Mouse (Mus musculus) C2C12 (cell line): ENCODE results near the gene Kcnmb2. TPM values are rescaled to one million over a fixed set of nuclear protein-coding genes. Genes with fewer than 3 reads are reported as not detected.

Experiments used
- H3K27me3 ChIP-seq: one replicate; pipeline ENCODE4 v1.6.1; 2011; ENCODE audit not compliant: control insufficient read depth, insufficient read depth, insufficient read length
- H3K36me3 ChIP-seq: one replicate; pipeline ENCODE4 v1.6.1; 2011; ENCODE audit not compliant: control insufficient read depth, insufficient read depth
- H3K4me3 ChIP-seq: one replicate; pipeline ENCODE4 v1.5.1; 2011; ENCODE audit warnings: mild to moderate bottlenecking, control low read depth; ENCODE audit not compliant: poor library complexity, insufficient read depth, severe bottlenecking
- H3K79me2 ChIP-seq: one replicate; pipeline ENCODE4 v1.6.1; 2011; ENCODE audit not compliant: control insufficient read depth, insufficient read depth
- H3K79me3 ChIP-seq: one replicate; pipeline ENCODE4 v1.6.1; 2011; ENCODE audit warnings: low read depth, control low read depth
- H3ac ChIP-seq: one replicate; pipeline ENCODE3; 2011; ENCODE audit warnings: low read depth; ENCODE audit not compliant: control insufficient read depth, insufficient read length
- CEBPB ChIP-seq: IDR thresholded peaks from one replicate; pipeline ENCODE4 v1.6.1; 2011; ENCODE audit warnings: low read depth, mild to moderate bottlenecking, control low read depth, moderate library complexity
- CTCF ChIP-seq: IDR thresholded peaks from one replicate; pipeline ENCODE4 v1.5.1; 2011; ENCODE audit not compliant: control insufficient read depth, insufficient read depth, insufficient read length
- FOSL1 ChIP-seq: IDR thresholded peaks from one replicate; pipeline ENCODE4 v1.8.0; 2011; ENCODE audit warnings: mild to moderate bottlenecking, low read length; ENCODE audit not compliant: poor library complexity, insufficient read depth, severe bottlenecking
- MAX ChIP-seq: IDR thresholded peaks from one replicate; pipeline ENCODE4 v1.6.1; 2011; ENCODE audit warnings: mild to moderate bottlenecking, control low read depth
- MYOD1 ChIP-seq: IDR thresholded peaks from one replicate; pipeline ENCODE4 v1.6.1; 2011; ENCODE audit warnings: low read depth; ENCODE audit not compliant: control insufficient read depth, insufficient read length
- MYOG ChIP-seq: IDR thresholded peaks from one replicate; pipeline ENCODE4 v1.6.1; 2011; ENCODE audit not compliant: control insufficient read depth, insufficient read length; ENCODE audit errors: extremely low read depth
- USF1 ChIP-seq: IDR thresholded peaks from one replicate; pipeline ENCODE4 v1.6.1; 2011; ENCODE audit warnings: low read depth, mild to moderate bottlenecking, control low read depth, moderate library complexity
- polyA plus RNA-seq: library from polyadenylated mRNA; unstranded; fragments of >200 nt; fragmentation: generic; extraction: Trizol; gene quantifications from one replicate; pipeline ENCODE4 v1.2.1, GENCODE M21; 2012; ENCODE audit warnings: missing spikeins

Gene Kcnmb2
- polyA plus RNA-seq, 1 experiment, result not detected

GRCm38 (mm10) chr3:32130696-32131095 is 228.4 kb downstream of the Kcnmb2 start:
- TF ChIP-seq MYOG (no peak), USF1 (no peak), MAX (no peak), CEBPB (no peak), MYOD1 (no peak), CTCF (no peak), FOSL1 (no peak)
- no peaks in the 10 kb centered on the region for H3K36me3 ChIP-seq
- H3K27me3 ChIP-seq, result no peaks in the 10 kb centered on the region
- H3K79me3 ChIP-seq, result no peaks in the 10 kb centered on the region
- H3ac ChIP-seq, result no peak overlapping the region
- no peaks in the 10 kb centered on the region for H3K79me2 ChIP-seq
- H3K4me3 ChIP-seq, result no peak overlapping the region

DNA sequence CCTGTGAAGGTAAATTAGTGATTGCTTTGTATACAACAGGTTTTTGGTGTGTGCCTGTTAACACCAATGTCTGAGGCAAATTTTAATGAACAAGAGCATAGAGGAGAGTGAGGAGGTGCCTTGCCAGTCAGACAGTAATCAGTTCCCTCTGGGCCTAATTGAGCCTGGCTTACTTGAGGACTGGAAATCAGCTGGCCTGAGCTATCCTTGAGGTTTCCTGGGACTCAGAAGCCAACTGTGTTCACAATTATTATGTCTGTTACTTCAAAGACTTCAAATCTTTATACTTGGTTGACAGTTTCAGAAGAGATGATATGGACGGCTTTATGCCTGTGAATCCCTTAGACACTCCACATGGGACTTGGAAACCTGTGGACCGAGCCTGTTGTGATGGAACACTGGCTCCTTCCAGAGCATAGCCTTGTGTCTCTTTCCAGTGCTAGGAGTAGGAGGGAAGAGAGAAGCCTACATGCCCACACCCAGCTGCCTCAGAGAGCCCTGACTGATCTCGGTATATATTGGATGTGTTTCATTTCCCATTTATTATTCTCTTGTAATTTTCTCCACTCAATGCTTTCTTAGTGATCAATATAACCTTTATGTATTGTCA is 230.2 kb downstream of the Kcnmb2 start:
- Histone ChIP-seq H3K4me3 (no peak overlapping the region), H3ac (no peak overlapping the region), H3K36me3 (no peaks in the 10 kb centered on the region), H3K79me3 (no peaks in the 10 kb centered on the region), H3K79me2 (no peaks in the 10 kb centered on the region), H3K27me3 (no peaks in the 10 kb centered on the region)
- TF ChIP-seq FOSL1, result no peak
- TF ChIP-seq MYOD1, result no peak

DNA sequence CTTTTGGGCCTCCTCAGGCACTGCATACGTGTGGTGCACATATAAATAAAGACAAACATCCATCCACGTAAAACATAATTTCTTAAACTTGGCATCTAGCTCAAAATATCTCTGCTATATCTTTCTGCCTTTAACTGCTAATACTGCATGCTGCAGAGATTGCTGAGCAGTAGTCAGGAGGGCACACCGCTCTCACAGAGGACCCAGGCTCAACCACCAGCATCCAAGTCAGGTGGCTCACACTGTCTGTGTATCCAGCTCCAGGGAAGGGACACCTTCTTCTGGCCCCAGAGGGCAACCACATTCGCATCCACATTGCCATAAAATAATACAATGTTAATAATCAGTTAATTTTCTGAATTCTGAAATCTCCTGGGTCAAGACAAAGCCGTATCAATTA is 241.9 kb downstream of the Kcnmb2 start:
- H3ac ChIP-seq, result no peak overlapping the region
- H3K79me3 ChIP-seq, result no peaks in the 10 kb centered on the region
- H3K36me3 ChIP-seq, result no peaks in the 10 kb centered on the region
- no peaks in the 10 kb centered on the region for H3K27me3 ChIP-seq
- H3K4me3 ChIP-seq, result no peak overlapping the region
- no peak for TF ChIP-seq MYOD1
- no peak for TF ChIP-seq CEBPB
- TF ChIP-seq USF1, result no peak
- TF ChIP-seq CTCF, result no peak
- TF ChIP-seq FOSL1, result no peak
- H3K79me2 ChIP-seq, result no peaks in the 10 kb centered on the region

DNA sequence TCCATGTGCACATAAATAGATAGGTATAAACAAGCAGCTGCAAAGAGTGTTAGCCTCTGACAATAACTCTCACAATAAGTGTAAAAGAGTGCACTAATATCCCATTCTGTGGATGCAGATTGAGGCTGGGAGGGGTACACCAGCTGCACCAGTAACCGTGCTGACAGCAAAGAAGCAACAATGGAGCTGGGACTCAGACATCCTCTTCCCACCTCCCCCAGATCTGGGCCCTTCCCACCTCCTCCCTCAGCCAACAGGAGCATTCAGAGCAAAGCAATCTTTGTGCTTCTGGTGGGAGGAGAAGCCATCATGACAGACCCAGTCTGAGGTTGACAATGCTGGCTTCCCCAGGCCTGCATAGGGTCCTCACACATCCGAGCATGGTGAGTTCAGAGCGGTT is 242.3 kb downstream of the Kcnmb2 start:
- H3K79me3 ChIP-seq, result no peaks in the 10 kb centered on the region
- H3K4me3 ChIP-seq, result no peak overlapping the region
- no peaks in the 10 kb centered on the region for H3K79me2 ChIP-seq
- TF ChIP-seq USF1, result no peak
- H3K27me3 ChIP-seq, result no peaks in the 10 kb centered on the region
- H3K36me3 ChIP-seq, result no peaks in the 10 kb centered on the region
- no peak overlapping the region for H3ac ChIP-seq

- Histone ChIP-seq H3ac (no peak overlapping the region), H3K4me3 (no peak overlapping the region), H3K79me3 (no peaks in the 10 kb centered on the region), H3K27me3 (no peaks in the 10 kb centered on the region), H3K79me2 (no peaks in the 10 kb centered on the region), H3K36me3 (no peaks in the 10 kb centered on the region)
- TF ChIP-seq MYOD1 (no peak), MAX (no peak), USF1 (no peak), FOSL1 (no peak), CEBPB (no peak), MYOG (no peak), CTCF (no peak)
These were observed 245.4 kb downstream of the Kcnmb2 start for GRCm38 (mm10) chr3:32147739-32148138.

DNA sequence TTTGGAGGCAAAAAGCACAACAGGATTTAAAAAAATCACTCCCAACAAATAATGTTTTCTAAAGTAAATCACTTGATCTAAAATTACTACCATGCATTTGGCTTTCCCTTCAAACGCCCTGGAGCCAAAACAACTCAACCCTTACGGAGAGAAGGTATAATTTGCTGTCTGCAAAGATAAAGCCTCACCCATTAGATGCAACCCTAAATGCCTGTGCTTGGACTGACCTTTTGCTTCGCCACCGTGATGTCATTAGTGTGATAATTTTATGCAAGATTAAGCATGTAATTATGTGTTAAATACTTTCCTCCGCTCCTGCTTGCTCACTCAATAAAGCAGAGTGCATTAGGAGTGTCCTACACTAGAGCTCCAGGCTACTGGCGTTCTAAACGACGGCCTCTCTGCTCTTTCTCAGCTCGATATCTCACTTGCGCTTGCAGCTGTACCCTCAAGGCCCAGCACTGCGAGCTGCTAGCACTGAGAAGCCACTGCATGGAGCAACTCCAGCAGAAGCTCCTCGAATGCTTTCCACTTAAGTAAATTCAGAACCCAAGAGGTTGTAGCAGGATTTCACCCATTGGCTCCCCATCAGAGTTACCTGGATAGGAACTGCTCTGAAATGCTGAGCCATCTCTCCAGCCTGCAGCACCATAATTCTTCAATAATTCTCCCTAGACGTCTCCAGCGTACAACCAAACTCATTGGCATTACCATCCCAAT is 247.7 kb downstream of the Kcnmb2 start:
- TF ChIP-seq MAX, result no peak
- TF ChIP-seq MYOD1, result no peak
- TF ChIP-seq CTCF, result no peak
- no peak for TF ChIP-seq CEBPB
- TF ChIP-seq USF1, result no peak
- no peak for TF ChIP-seq FOSL1
- TF ChIP-seq MYOG, result no peak
- H3K79me3 ChIP-seq, result no peaks in the 10 kb centered on the region
- H3K79me2 ChIP-seq, result no peaks in the 10 kb centered on the region
- H3K4me3 ChIP-seq, result no peak overlapping the region
- no peaks in the 10 kb centered on the region for H3K27me3 ChIP-seq
- no peaks in the 10 kb centered on the region for H3K36me3 ChIP-seq
- no peak overlapping the region for H3ac ChIP-seq
